Mouse (Mus musculus): ENCODE measurements around the gene Tmem223. TPM values are rescaled to one million over a fixed set of nuclear protein-coding genes. Genes with fewer than 3 reads are reported as not detected.

Tmem223 gene
- polyA plus RNA-seq, 1 experiment = 28.3 TPM

DNA sequence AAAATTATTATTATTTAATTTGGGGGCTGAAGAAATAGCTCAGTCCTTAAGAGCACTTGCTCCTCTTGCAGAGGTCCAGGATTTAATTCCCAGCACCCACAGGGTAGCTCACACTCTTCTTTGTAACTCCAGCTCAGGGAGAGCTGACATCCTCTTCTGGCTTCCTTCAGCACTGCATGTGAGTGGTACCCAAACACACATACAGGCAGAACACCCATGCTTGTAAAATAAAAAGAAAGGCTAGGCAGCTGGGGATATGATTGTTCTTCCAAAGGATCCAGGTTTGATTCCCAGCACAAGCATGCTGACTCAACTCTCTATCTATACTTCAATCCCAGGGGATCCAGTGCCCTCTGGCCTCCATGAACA is 28.1 kb downstream of the Tmem223 start:
- TF ChIP-seq POLR2A (IDR thresholded peaks at IDR 0.05; ENCODE audit: borderline replicate concordance, low read depth, low read length) (no peak), CTCF (IDR thresholded peaks at IDR 0.05; ENCODE audit: low read depth, low read length) (no peak)
- Histone ChIP-seq H3K27ac (ENCODE audit: insufficient read depth, low read depth, low read length) (peak overlapping the region; percentile 11; the same call in 1 of the 2 replicates), H3K4me1 (ENCODE audit: control insufficient read depth, insufficient read depth, low read length) (peaks cover 21% of the 10 kb centered on the region), H3K4me3 (ENCODE audit: insufficient read depth, low read length) (peak overlapping the region; percentile 90; the same call in 1 of the 2 replicates)

DNA sequence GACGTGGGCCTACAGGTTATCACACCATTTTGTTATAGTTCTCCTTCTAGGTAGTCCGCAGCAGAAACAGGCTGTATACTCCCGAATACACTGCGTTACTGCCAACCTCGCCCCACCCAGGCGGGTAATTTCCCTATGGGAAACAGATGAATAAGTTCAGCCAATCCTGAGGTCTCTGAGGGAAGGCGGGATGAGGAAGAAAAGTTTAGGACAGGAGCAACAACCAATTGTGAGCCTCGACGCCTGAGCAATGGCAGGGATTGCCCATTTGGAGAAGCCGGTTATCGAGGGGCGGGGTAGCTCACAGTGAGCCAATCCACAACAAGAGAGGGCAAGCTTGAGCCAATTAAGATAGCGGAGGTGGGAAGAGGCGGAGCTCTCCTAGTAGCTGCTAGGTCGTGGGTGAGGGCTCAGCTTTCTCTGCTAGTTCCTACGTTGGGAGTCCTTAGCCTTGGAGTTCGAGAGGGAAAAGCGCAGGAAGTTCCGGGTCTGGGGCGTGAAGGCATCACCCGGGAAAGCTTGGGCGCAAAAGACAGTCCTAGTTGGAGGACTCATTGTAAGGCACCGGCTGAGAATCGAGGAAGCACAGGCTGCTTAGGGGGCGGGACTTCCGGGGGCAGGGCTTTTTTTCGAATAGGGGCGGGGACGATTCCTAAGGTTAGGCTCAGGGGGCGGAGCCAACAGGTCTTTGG is 31.5 kb downstream of the Tmem223 start, which contains the start of gene Zbtb3:
TSS of gene Zbtb3 (plus strand) at position 426 of the 692 bp plus-strand sequence.
- Histone ChIP-seq H3K4me3 (ENCODE audit: insufficient read depth, low read length) (peak within 1 kb of the TSS; percentile 69), H3K27ac (ENCODE audit: insufficient read depth, low read depth, low read length) (peak within 1 kb of the TSS; percentile 59), H3K4me1 (ENCODE audit: control insufficient read depth, insufficient read depth, low read length) (peaks cover 27% of the 10 kb centered on the region)
- TF ChIP-seq POLR2A (IDR thresholded peaks at IDR 0.05; ENCODE audit: borderline replicate concordance, low read depth, low read length) = 0 out of 2 replicates have a peak, but pooled peaks have one; percentile 32
- no peak for TF ChIP-seq CTCF (IDR thresholded peaks at IDR 0.05; ENCODE audit: low read depth, low read length)

DNA sequence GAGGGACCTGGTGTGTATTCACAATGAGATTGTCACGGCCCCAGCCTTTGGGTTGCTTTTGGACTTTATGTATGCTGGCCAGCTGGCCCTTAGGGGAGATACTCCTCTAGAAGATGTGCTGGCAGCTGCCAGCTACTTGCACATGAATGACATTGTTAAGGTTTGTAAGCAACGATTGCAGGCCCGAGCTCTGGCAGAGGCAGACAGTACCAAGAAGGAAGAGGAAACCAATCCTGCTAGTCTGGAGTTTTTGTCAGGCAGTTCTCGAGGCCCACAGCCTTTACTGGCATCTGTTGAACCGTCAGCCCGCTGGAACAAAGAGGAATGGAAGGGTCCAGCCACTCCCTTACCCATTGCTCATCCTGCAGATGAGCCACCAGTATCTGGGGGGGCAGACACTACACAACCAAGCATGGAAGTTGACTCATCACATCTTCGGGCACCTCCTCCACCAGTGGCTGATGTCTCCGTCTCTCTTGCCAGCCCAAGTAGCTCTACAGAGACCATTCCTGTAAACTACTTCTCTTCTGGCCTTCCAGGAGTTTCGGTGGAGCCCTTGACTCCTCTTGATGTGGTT is 32.5 kb downstream of the Tmem223 start:
- Histone ChIP-seq H3K4me1 (ENCODE audit: control insufficient read depth, insufficient read depth, low read length) (peaks cover 27% of the 10 kb centered on the region), H3K4me3 (ENCODE audit: insufficient read depth, low read length) (peak overlapping the region; percentile 69; the same call in 1 of the 2 replicates), H3K27ac (ENCODE audit: insufficient read depth, low read depth, low read length) (peak overlapping the region; percentile 14; the same call in 1 of the 2 replicates)
- TF ChIP-seq POLR2A (IDR thresholded peaks at IDR 0.05; ENCODE audit: borderline replicate concordance, low read depth, low read length) (no peak), CTCF (IDR thresholded peaks at IDR 0.05; ENCODE audit: low read depth, low read length) (no peak)

DNA sequence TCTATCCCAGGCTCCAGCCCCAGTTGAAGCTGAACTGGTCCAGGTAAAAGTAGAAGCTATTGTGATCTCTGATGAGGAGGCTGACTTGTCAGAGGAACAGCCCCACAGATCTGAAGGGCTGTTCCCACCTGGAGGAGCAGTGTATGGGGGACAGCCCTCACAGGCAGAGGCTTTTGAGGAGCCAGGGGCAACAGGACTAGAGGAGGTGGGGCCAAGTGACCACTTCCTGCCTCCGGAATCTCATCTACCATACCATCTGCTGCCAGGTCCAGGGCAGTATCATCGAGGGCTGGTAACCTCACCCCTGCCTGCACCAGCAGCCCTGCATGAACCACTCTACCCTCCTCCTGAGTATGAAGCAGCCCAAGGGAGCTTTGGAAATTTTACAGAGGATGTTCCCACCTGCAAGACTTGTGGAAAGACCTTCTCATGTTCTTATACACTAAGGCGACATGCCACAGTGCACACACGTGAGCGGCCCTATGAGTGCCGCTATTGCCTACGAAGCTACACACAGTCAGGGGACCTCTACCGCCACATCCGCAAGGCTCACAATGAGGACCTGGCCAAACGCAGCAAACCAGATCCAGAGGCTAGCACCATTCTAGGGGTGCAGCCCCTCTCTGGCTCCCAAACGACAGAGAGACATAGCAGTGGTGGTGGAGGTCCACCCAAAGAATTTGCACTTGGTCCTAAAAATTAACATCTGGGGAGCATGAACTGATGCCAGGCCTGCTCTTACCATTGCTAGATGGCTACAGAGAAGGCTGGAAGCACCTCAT is 33.3 kb downstream of the Tmem223 start:
- TF ChIP-seq POLR2A (IDR thresholded peaks at IDR 0.05; ENCODE audit: borderline replicate concordance, low read depth, low read length) (no peak), CTCF (IDR thresholded peaks at IDR 0.05; ENCODE audit: low read depth, low read length) (no peak)
- Histone ChIP-seq H3K4me3 (ENCODE audit: insufficient read depth, low read length) (no peak overlapping the region), H3K4me1 (ENCODE audit: control insufficient read depth, insufficient read depth, low read length) (peaks cover 25% of the 10 kb centered on the region), H3K27ac (ENCODE audit: insufficient read depth, low read depth, low read length) (no peak overlapping the region)

DNA sequence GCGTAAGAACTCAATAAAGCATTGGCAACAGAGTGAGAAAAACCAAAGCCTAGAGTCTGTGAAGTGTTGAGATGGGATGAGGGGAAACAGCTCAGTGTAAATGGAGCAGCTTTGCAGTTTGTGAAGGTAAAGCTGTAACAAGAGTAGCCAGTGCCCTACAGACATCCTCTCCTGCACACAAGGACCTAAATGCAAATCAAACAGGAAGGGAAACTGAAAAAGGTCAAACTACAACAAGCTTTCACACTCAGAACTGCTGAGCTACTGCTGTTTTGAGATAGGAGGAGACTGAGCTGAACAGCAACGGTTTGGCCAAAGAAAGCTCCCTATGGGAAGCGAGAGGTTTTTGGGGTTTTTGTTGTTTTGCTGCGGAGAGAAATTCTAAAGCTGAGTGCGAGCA is 36.0 kb downstream of the Tmem223 start:
- TF ChIP-seq CTCF (IDR thresholded peaks at IDR 0.05; ENCODE audit: low read depth, low read length) (no peak), POLR2A (IDR thresholded peaks at IDR 0.05; ENCODE audit: borderline replicate concordance, low read depth, low read length) (no peak)
- Histone ChIP-seq H3K27ac (ENCODE audit: insufficient read depth, low read depth, low read length) (peak overlapping the region; percentile 36), H3K4me3 (ENCODE audit: insufficient read depth, low read length) (no peak overlapping the region), H3K4me1 (ENCODE audit: control insufficient read depth, insufficient read depth, low read length) (peaks cover 25% of the 10 kb centered on the region)

DNA sequence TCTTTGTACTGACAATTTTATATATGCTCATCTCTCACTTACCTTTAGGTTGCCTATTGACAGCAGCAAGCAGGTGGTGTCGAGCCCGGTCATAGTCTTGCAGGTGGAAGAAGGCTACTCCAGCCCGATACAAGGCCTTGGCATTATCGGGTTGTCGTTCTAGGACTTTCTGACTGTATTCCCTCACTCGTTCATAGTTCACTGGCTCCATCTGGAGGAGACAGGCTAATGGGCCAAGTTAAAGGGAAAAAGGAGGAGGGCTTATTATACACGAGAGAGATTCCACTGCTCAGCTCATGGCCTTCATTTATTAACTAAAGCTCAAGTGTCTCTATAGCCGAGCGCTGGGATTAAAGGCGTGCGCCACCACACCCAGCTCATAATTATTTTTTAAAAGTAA is 45.0 kb downstream of the Tmem223 start:
- Histone ChIP-seq H3K27ac (ENCODE audit: insufficient read depth, low read depth, low read length) (no peak overlapping the region), H3K4me1 (ENCODE audit: control insufficient read depth, insufficient read depth, low read length) (peaks cover 13% of the 10 kb centered on the region), H3K4me3 (ENCODE audit: insufficient read depth, low read length) (no peak overlapping the region)
- TF ChIP-seq CTCF (IDR thresholded peaks at IDR 0.05; ENCODE audit: low read depth, low read length) (no peak), POLR2A (IDR thresholded peaks at IDR 0.05; ENCODE audit: borderline replicate concordance, low read depth, low read length) (no peak)

DNA sequence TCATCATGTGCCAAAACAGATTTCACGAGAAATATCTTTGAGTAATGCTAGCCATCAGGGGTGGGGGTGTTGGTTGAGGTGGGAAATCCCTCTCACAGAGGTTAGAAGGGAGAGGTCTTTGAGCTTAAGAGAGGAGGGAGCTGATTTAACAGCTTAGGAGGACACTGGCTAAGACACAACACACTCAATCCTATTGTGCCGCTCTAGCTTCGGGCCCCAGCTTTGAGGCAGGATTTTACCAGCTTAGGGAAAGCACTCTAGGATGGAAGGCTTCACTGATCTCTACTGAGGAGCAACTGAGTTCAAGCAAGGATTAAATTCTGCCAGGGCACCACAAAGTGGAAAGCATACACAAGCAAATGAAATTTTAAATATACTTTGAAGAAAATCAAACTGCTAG is 46.2 kb downstream of the Tmem223 start:
- H3K4me1 ChIP-seq (ENCODE audit: control insufficient read depth, insufficient read depth, low read length) = peaks cover 13% of the 10 kb centered on the region
- no peak overlapping the region for H3K4me3 ChIP-seq (ENCODE audit: insufficient read depth, low read length)
- TF ChIP-seq POLR2A (IDR thresholded peaks at IDR 0.05; ENCODE audit: borderline replicate concordance, low read depth, low read length) = no peak
- no peak for TF ChIP-seq CTCF (IDR thresholded peaks at IDR 0.05; ENCODE audit: low read depth, low read length)
- no peak overlapping the region for H3K27ac ChIP-seq (ENCODE audit: insufficient read depth, low read depth, low read length)

DNA sequence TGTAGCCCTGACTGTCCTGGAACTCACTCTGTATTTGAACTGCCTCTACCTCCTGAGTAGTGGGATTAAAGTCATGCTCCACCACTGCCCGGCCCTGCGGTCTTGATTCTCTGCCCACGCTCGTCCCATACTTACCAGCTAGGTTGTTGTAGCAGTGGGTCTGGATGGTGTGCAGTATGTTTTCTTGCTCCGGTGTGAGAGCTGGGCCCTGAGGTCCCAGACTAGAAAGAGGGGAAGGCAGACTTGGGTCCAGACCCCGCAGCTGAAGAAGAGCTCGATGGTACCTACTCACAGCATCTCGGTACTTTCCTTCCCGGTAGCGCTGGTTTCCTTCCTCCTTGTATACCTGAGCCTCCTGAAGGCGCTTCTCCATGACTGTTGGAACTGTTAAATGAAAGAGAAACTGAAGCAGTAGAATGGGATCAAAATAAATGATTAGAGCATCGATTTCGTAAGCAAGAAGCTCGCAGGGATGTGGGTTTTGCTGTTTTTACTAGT is 47.6 kb downstream of the Tmem223 start:
- H3K4me1 ChIP-seq (ENCODE audit: control insufficient read depth, insufficient read depth, low read length) = peaks cover 15% of the 10 kb centered on the region

DNA sequence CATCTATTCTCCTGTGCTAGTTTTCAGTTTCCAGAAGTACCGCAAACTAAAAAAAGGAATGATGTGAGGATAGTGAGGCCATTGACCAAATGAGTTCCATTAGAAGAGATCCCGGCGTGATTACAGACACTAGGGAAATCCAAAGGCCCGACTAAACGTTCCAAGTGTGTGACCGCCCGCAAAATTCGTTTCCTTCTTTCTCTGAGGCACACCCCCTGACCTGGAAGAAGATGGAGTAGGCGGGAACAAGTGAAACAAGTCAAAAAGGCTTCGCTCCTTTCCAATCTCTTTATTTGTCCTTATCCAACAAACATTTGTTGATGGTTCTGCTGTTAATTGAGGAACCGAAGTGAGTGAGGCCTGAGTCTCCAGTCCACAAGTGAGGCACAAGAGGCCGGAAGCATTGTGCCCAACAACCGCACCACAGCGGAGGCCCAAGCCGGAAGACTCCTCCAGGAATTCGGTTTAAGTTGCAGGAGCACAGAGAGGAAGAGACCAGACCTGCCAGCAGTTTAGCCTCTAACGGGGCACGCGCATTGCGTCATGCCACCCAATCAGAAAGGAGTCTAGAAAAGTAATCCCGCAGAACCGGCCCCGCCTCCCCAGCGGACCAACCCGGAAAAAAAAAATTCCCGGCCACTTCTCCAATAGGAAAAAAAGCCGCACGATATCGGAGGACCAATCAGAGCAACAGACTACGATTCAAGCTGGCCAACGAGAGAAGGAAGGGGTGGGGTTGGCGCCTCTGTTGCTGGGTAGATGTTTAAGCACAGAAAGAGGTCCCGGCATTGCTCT is 48.2 kb downstream of the Tmem223 start, which contains the start of gene Ttc9c:
TSS of gene Ttc9c (minus strand) at position 533 of the 795 bp plus-strand sequence.
- TF ChIP-seq CTCF (IDR thresholded peaks at IDR 0.05; ENCODE audit: low read depth, low read length) (no peak), POLR2A (IDR thresholded peaks at IDR 0.05; ENCODE audit: borderline replicate concordance, low read depth, low read length) (no peak)
- Histone ChIP-seq H3K27ac (ENCODE audit: insufficient read depth, low read depth, low read length) (peak within 1 kb of the TSS; percentile 96), H3K4me1 (ENCODE audit: control insufficient read depth, insufficient read depth, low read length) (peaks cover 15% of the 10 kb centered on the region), H3K4me3 (ENCODE audit: insufficient read depth, low read length) (peak within 1 kb of the TSS; percentile 83)

More for the DNA sequence above, 47.6 kb downstream of the Tmem223 start:
- TF ChIP-seq CTCF (IDR thresholded peaks at IDR 0.05; ENCODE audit: low read depth, low read length) (no peak), POLR2A (IDR thresholded peaks at IDR 0.05; ENCODE audit: borderline replicate concordance, low read depth, low read length) (no peak)
- H3K27ac ChIP-seq (ENCODE audit: insufficient read depth, low read depth, low read length) = peak overlapping the region; percentile 90
- H3K4me3 ChIP-seq (ENCODE audit: insufficient read depth, low read length) = peak overlapping the region; percentile 75
